Mouse (Mus musculus) gastrocnemius, postnatal 14 days (tissue): ENCODE results near the gene Nkx1-1. TPM values are rescaled to one million over a fixed set of nuclear protein-coding genes. Genes with fewer than 3 reads are reported as not detected.

Experiments
- DNase-seq: peaks from one replicate; pipeline ENCODE4 v3.0.0; 2021; ENCODE audit warnings: mixed read lengths
- intact Hi-C: fragments of 180-260 bp; cut with DNase I; formaldehyde crosslinking; loops from one replicate; pipeline ENCODE4 v1.15.1; 2025; ENCODE audit warnings: low total_unique reads
- long read RNA-seq, 2 experiments: library from polyadenylated mRNA; stranded (forward); transcript quantifications; one replicate each; pipeline ENCODE4 v2.0.0; 2021
- total RNA-seq, 2 experiments: library from RNA; stranded (reverse); gene quantifications; 2 replicates each; pipeline ENCODE4 v1.2.3; 2021

The Nkx1-1 gene
- total RNA-seq, result not detected
- long read RNA-seq, experiment 1, result 0 reads
- long read RNA-seq, experiment 2, result 0 reads

- intact Hi-C loops, result no loop called here
- DNase-seq, result no peak
These were observed at the start of gene Nkx1-1 for GRCm38 (mm10) chr5:33433201-33434138. Gene Nkx1-1 (minus strand): TSS chr5:33433976.

GRCm38 (mm10) chr5:33481318-33481685 lies 47.5 kb upstream of the Nkx1-1 start:
- no peak for DNase-seq
- intact Hi-C loops, result no loop called here

GRCm38 (mm10) chr5:33480582-33481317 lies 47.0 kb upstream of the Nkx1-1 start:
- no peak for DNase-seq
- intact Hi-C loops, result no loop called here

- intact Hi-C loops, result no loop called here
- DNase-seq, result no peak
These were observed 31.7 kb upstream of the Nkx1-1 start for GRCm38 (mm10) chr5:33465464-33465863.

GRCm38 (mm10) chr5:33464390-33464789 lies 30.6 kb upstream of the Nkx1-1 start:
- DNase-seq, result no peak
- intact Hi-C loops, result no loop called here

GRCm38 (mm10) chr5:33459111-33459510 lies 25.3 kb upstream of the Nkx1-1 start:
- intact Hi-C loops, result no loop called here
- no peak for DNase-seq

GRCm38 (mm10) chr5:33458132-33458622 lies 24.4 kb upstream of the Nkx1-1 start:
- intact Hi-C loops, result no loop called here
- no peak for DNase-seq

GRCm38 (mm10) chr5:33455737-33456136 lies 22.0 kb upstream of the Nkx1-1 start:
- DNase-seq, result no peak
- intact Hi-C loops, result no loop called here

- intact Hi-C loops, result loop anchor here (2.0 kb wide), 1 partner anchor 51 kb away; no protein-coding TSS in a partner anchor
- no peak for DNase-seq
These were observed 10.0 kb upstream of the Nkx1-1 start for GRCm38 (mm10) chr5:33443794-33444193.

GRCm38 (mm10) chr5:33442927-33443710 lies 9.3 kb upstream of the Nkx1-1 start:
- intact Hi-C loops, result no loop called here
- DNase-seq, result peak; percentile 38

- intact Hi-C loops, result no loop called here
- DNase-seq, result peak; percentile 92
These were observed 4.4 kb upstream of the Nkx1-1 start for GRCm38 (mm10) chr5:33438214-33438613.

- intact Hi-C loops, result no loop called here
- DNase-seq, result no peak
These were observed 2.2 kb upstream of the Nkx1-1 start for GRCm38 (mm10) chr5:33435941-33436340.

- intact Hi-C loops, result no loop called here
- DNase-seq, result no peak
These were observed 1.4 kb upstream of the Nkx1-1 start for GRCm38 (mm10) chr5:33435151-33435550.

- intact Hi-C loops, result no loop called here
- no peak for DNase-seq
These were observed 485 bp upstream of the Nkx1-1 start for GRCm38 (mm10) chr5:33434141-33434780.

GRCm38 (mm10) chr5:33432057-33432935 lies 1.5 kb downstream of the Nkx1-1 start:
- DNase-seq, result no peak
- intact Hi-C loops, result no loop called here

GRCm38 (mm10) chr5:33431173-33432005 lies 2.4 kb downstream of the Nkx1-1 start:
- intact Hi-C loops, result no loop called here
- no peak for DNase-seq

- intact Hi-C loops, result no loop called here
- DNase-seq, result no peak
These were observed 3.1 kb downstream of the Nkx1-1 start for GRCm38 (mm10) chr5:33430511-33431172.
